Mouse (Mus musculus): ENCODE results near the gene Stxbp6. TPM values are rescaled to one million over a fixed set of nuclear protein-coding genes. Genes with fewer than 3 reads are reported as not detected.
"Not testable (repeated sequence)": the region's sequence is repeated elsewhere in the genome, so short reads cannot be mapped to it uniquely, and the experiment has no call there.

The Stxbp6 gene
- polyA plus RNA-seq, 1 experiment from 2014 or later: 15.5 TPM

DNA sequence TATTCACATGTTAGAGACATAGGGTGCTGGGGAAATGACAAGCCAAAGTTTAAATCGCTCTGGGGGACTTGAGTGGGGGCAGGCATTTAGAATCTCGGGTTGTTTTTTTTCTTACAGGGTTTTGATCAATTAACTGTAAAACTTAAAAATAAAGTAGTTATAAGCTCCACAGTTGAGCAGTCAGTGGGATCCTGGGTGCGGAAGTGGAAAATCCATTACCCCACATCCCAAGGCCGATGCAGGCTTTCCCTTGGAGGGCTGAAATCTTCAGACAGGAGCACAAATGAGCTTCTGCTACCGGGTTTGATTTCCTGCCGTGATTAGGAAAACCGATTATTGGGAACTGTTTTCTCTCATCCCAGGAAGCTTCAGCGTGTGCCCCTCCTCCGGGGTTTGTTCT is 26.8 kb downstream of the Stxbp6 start:
- not testable (repeated sequence) for H3K36me3 ChIP-seq (ENCODE audit: control insufficient read depth, insufficient read depth, low read length); ATAC-seq (ENCODE audit: low FRiP score); H3K4me3 ChIP-seq (ENCODE audit: low read depth, low read length); H3K9me3 ChIP-seq (ENCODE audit: control insufficient read depth, low read length); H3K9ac ChIP-seq (ENCODE audit: low read depth, low read length); H3K4me2 ChIP-seq (replicated peaks; ENCODE audit: low read depth, low read length); H3K27me3 ChIP-seq (ENCODE audit: control insufficient read depth, insufficient read depth, low read length); H3K27ac ChIP-seq (ENCODE audit: low read depth, low read length); H3K4me1 ChIP-seq (replicated peaks; ENCODE audit: control insufficient read depth, insufficient read depth, low read length); DNase-seq (ENCODE audit: low spot score)
- 57% methylated on average over 7 of the region's 9 CpGs for WGBS

DNA sequence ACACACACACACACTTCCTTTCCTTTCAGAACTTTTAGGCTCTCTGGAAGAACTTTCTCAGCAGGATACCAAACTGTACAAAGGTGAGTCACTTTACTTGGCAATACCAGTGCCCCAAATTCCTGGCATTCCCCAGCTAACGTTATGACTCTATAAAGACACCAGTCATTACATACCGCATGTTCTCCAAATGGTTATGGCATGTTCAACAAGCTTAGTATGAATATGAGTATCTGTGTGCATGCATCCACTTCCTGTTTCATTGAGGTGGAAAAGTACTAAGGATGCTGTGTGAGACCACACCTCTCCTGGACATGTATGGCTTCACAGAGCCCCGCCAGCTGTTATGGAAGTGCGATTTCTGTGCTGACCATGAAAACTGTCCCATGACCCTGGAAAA is 27.3 kb downstream of the Stxbp6 start:
- Histone ChIP-seq H3K27me3 (ENCODE audit: control insufficient read depth, insufficient read depth, low read length) (no peaks in the 10 kb centered on the region), H3K9me3 (ENCODE audit: control insufficient read depth, low read length) (no peaks in the 10 kb centered on the region), H3K27ac (ENCODE audit: low read depth, low read length) (no peak overlapping the region), H3K9ac (ENCODE audit: low read depth, low read length) (no peak overlapping the region), H3K4me2 (replicated peaks; ENCODE audit: low read depth, low read length) (no peak overlapping the region), H3K4me3 (ENCODE audit: low read depth, low read length) (no peak overlapping the region), H3K36me3 (ENCODE audit: control insufficient read depth, insufficient read depth, low read length) (no peaks in the 10 kb centered on the region), H3K4me1 (replicated peaks; ENCODE audit: control insufficient read depth, insufficient read depth, low read length) (no peaks in the 10 kb centered on the region)
- DNase-seq (ENCODE audit: low spot score) (no peak), ATAC-seq (ENCODE audit: low FRiP score) (no peak)
- WGBS: 86% methylated on average over 4 of the region's 4 CpGs

DNA sequence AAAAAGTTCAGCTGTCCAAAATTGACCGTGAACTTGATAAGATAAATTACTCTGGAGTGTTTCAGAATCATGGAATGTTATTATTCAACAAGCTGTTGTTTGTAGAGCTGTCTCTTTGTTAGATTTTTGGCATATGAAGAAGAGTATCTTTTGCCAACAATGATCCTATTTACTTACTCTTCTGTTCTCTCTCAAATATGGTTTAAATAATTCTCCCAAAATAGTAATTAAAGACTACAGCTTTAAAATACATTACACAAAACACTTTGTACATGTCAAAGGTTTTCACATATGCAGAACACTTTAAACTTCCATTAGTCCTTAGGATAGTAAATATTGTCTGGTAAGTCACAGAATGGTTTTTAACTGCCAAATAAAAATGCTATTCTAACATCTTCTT is 29.9 kb downstream of the Stxbp6 start:
- Histone ChIP-seq H3K4me2 (replicated peaks; ENCODE audit: low read depth, low read length) (no peak overlapping the region), H3K9ac (ENCODE audit: low read depth, low read length) (no peak overlapping the region), H3K27ac (ENCODE audit: low read depth, low read length) (no peak overlapping the region), H3K27me3 (ENCODE audit: control insufficient read depth, insufficient read depth, low read length) (no peaks in the 10 kb centered on the region), H3K4me1 (replicated peaks; ENCODE audit: control insufficient read depth, insufficient read depth, low read length) (no peaks in the 10 kb centered on the region), H3K9me3 (ENCODE audit: control insufficient read depth, low read length) (no peaks in the 10 kb centered on the region), H3K36me3 (ENCODE audit: control insufficient read depth, insufficient read depth, low read length) (no peaks in the 10 kb centered on the region), H3K4me3 (ENCODE audit: low read depth, low read length) (no peak overlapping the region)
- ATAC-seq (ENCODE audit: low FRiP score) (no peak), DNase-seq (ENCODE audit: low spot score) (no peak)
- WGBS: 84% methylated on average over 1 of the region's 1 CpGs

DNA sequence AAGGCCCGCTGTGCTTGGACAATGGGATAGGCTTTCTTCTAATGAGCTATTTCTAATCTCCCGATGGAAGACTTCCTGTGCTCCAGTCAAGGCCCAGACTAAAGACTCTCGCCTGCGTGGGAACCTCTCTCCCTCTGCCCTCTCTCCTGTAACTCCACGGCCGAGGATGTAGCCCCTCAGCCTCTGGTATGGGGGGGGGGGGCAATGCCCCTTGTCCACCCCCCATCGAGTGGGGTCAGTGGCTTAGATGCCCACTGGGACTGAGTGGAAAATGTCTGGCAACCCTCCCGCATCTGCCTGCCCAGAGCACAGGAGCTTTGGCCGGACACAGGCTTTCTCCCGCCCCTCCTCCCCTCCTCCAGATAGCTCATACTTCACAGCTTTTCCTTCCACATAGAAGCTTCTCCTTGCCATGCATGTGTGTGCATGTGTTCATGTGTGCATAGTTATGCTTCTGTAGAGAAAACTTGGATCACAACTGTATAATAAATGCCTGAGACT is 31.9 kb downstream of the Stxbp6 start:
- no peaks in the 10 kb centered on the region for H3K27me3 ChIP-seq (ENCODE audit: control insufficient read depth, insufficient read depth, low read length)
- H3K36me3 ChIP-seq (ENCODE audit: control insufficient read depth, insufficient read depth, low read length): no peaks in the 10 kb centered on the region
- ATAC-seq (ENCODE audit: low FRiP score): no peak
- no peak overlapping the region for H3K4me2 ChIP-seq (replicated peaks; ENCODE audit: low read depth, low read length)
- DNase-seq (ENCODE audit: low spot score): no peak
- no peak overlapping the region for H3K27ac ChIP-seq (ENCODE audit: low read depth, low read length)
- H3K4me3 ChIP-seq (ENCODE audit: low read depth, low read length): no peak overlapping the region
- H3K4me1 ChIP-seq (replicated peaks; ENCODE audit: control insufficient read depth, insufficient read depth, low read length): no peaks in the 10 kb centered on the region
- no peaks in the 10 kb centered on the region for H3K9me3 ChIP-seq (ENCODE audit: control insufficient read depth, low read length)
- WGBS: 67% methylated on average over 10 of the region's 10 CpGs
- no peak overlapping the region for H3K9ac ChIP-seq (ENCODE audit: low read depth, low read length)

DNA sequence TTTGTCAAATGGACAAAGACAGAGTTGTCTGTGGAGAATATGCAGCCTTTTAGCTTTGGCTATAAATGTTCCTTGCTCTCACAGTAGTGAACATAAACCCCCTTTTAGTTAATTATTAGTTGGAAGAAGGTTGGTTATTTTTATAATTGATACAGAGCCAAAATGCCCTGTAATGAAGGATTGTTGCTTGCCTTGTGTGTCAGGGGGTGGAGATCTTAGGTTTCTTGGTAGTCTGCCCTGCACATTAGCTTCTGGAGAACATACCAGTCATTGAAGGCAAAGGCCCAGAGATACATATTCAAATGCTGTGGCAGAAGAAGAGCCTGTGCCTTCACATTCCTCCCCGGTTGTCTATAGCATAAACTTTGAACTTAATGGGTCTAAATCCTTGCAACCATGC is 37.0 kb downstream of the Stxbp6 start:
- no peaks in the 10 kb centered on the region for H3K9me3 ChIP-seq (ENCODE audit: control insufficient read depth, low read length)
- no peak overlapping the region for H3K9ac ChIP-seq (ENCODE audit: low read depth, low read length)
- no peak overlapping the region for H3K27ac ChIP-seq (ENCODE audit: low read depth, low read length)
- H3K36me3 ChIP-seq (ENCODE audit: control insufficient read depth, insufficient read depth, low read length): no peaks in the 10 kb centered on the region
- H3K4me2 ChIP-seq (replicated peaks; ENCODE audit: low read depth, low read length): no peak overlapping the region
- H3K27me3 ChIP-seq (ENCODE audit: control insufficient read depth, insufficient read depth, low read length): no peaks in the 10 kb centered on the region
- no peaks in the 10 kb centered on the region for H3K4me1 ChIP-seq (replicated peaks; ENCODE audit: control insufficient read depth, insufficient read depth, low read length)
- H3K4me3 ChIP-seq (ENCODE audit: low read depth, low read length): no peak overlapping the region
- ATAC-seq (ENCODE audit: low FRiP score) (no peak), DNase-seq (ENCODE audit: low spot score) (no peak)
- 86% methylated on average over 1 of the region's 1 CpGs for WGBS

DNA sequence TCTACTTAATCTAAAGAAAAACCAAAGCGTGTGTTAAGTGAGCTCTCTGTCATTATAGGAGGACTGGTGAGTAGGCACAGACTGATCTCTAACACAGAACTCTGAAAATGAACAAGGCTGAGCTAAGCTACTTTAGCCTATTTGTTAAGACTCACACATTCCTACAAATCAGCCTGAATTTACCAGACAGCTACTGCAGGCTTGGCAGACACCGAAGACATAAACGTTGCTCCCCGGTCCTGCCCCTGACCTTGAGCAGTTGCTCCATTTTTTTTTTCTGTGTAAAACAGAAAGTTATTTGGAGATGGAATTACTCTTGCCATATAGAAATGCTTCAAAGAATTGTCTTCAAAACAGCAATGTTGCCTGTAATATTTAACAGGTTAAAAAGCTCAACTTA is 37.4 kb downstream of the Stxbp6 start:
- no peak overlapping the region for H3K27ac ChIP-seq (ENCODE audit: low read depth, low read length)
- no peak overlapping the region for H3K4me2 ChIP-seq (replicated peaks; ENCODE audit: low read depth, low read length)
- WGBS: 88% methylated on average over 4 of the region's 4 CpGs
- no peaks in the 10 kb centered on the region for H3K4me1 ChIP-seq (replicated peaks; ENCODE audit: control insufficient read depth, insufficient read depth, low read length)
- H3K9ac ChIP-seq (ENCODE audit: low read depth, low read length): no peak overlapping the region
- no peak overlapping the region for H3K4me3 ChIP-seq (ENCODE audit: low read depth, low read length)
- ATAC-seq (ENCODE audit: low FRiP score) (no peak), DNase-seq (ENCODE audit: low spot score) (no peak)
- H3K9me3 ChIP-seq (ENCODE audit: control insufficient read depth, low read length): no peaks in the 10 kb centered on the region
- no peaks in the 10 kb centered on the region for H3K27me3 ChIP-seq (ENCODE audit: control insufficient read depth, insufficient read depth, low read length)
- H3K36me3 ChIP-seq (ENCODE audit: control insufficient read depth, insufficient read depth, low read length): no peaks in the 10 kb centered on the region

DNA sequence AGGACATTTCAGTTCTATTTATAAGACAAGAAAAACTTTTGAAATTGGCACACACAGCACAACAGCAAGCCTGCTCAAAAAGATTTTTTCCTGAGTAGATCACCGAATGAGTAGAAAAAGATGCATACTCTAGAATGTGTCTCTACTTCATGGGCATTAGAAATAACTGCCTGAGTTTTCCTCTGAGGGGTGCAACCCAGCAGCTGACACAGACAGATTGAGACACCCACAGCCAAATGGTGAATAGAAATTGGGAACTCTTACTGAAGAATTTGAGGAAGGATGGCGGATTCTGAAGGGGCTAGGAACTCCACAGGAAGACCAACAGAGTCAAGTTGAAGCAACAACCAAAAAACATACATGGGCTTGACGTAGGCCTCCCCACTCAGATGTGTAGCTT is 43.8 kb downstream of the Stxbp6 start:
- no peaks in the 10 kb centered on the region for H3K4me1 ChIP-seq (replicated peaks; ENCODE audit: control insufficient read depth, insufficient read depth, low read length)
- no peak overlapping the region for H3K27ac ChIP-seq (ENCODE audit: low read depth, low read length)
- H3K27me3 ChIP-seq (ENCODE audit: control insufficient read depth, insufficient read depth, low read length): no peaks in the 10 kb centered on the region
- H3K9me3 ChIP-seq (ENCODE audit: control insufficient read depth, low read length): no peaks in the 10 kb centered on the region
- no peaks in the 10 kb centered on the region for H3K36me3 ChIP-seq (ENCODE audit: control insufficient read depth, insufficient read depth, low read length)
- DNase-seq (ENCODE audit: low spot score): no peak
- H3K9ac ChIP-seq (ENCODE audit: low read depth, low read length): no peak overlapping the region
- H3K4me3 ChIP-seq (ENCODE audit: low read depth, low read length): no peak overlapping the region
- no peak for ATAC-seq (ENCODE audit: low FRiP score)
- no peak overlapping the region for H3K4me2 ChIP-seq (replicated peaks; ENCODE audit: low read depth, low read length)
- WGBS: 94% methylated on average over 3 of the region's 3 CpGs

DNA sequence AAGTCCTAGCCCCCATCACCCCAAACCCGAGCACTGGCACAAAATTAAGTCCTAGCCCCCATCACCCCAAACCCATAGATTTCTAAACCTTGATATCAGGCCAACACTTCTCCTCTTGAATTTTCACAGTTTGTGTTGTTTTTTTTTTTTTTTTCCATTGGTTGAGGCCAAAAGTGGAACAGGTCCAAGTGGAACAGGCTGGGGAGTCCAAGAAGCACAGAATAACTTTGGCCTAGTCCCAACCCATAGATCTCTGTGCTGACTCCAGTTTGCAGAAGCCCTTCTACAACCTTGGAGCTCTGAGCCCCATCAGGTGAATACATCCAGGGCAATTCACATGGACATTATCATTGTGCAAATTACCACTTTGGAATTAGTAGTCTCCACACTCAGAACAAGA is 48.2 kb downstream of the Stxbp6 start:
- DNase-seq (ENCODE audit: low spot score): no peak
- ATAC-seq (ENCODE audit: low FRiP score): no peak
- no peak overlapping the region for H3K4me2 ChIP-seq (replicated peaks; ENCODE audit: low read depth, low read length)
- no peaks in the 10 kb centered on the region for H3K27me3 ChIP-seq (ENCODE audit: control insufficient read depth, insufficient read depth, low read length)
- no peaks in the 10 kb centered on the region for H3K9me3 ChIP-seq (ENCODE audit: control insufficient read depth, low read length)
- H3K4me3 ChIP-seq (ENCODE audit: low read depth, low read length): no peak overlapping the region
- H3K9ac ChIP-seq (ENCODE audit: low read depth, low read length): no peak overlapping the region
- no peaks in the 10 kb centered on the region for H3K36me3 ChIP-seq (ENCODE audit: control insufficient read depth, insufficient read depth, low read length)
- H3K4me1 ChIP-seq (replicated peaks; ENCODE audit: control insufficient read depth, insufficient read depth, low read length): no peaks in the 10 kb centered on the region
- no peak overlapping the region for H3K27ac ChIP-seq (ENCODE audit: low read depth, low read length)
- WGBS: 84% methylated on average over 1 of the region's 1 CpGs

DNA sequence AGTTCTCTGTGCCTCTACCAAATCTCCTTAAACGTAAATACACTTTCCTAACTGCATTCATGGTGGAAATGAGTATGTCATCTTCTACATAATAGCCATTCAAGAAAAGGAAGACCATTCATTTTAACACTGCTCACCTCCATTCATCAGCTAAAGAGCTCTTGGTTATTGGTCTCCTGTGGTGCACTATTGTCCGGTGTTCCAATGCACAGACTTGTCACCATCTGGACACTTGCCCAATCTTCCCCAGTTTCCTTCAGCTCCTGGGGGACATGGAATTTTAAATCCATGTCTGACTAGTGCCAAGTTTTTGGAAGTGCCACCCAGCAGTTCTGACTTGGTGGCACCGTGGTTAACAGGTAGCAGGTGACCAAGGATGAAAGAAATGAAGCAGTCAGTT is 54.5 kb downstream of the Stxbp6 start:
- Histone ChIP-seq H3K27ac (ENCODE audit: low read depth, low read length) (no peak overlapping the region), H3K4me1 (replicated peaks; ENCODE audit: control insufficient read depth, insufficient read depth, low read length) (no peaks in the 10 kb centered on the region), H3K9me3 (ENCODE audit: control insufficient read depth, low read length) (no peaks in the 10 kb centered on the region), H3K9ac (ENCODE audit: low read depth, low read length) (no peak overlapping the region), H3K36me3 (ENCODE audit: control insufficient read depth, insufficient read depth, low read length) (no peaks in the 10 kb centered on the region), H3K27me3 (ENCODE audit: control insufficient read depth, insufficient read depth, low read length) (no peaks in the 10 kb centered on the region), H3K4me3 (ENCODE audit: low read depth, low read length) (no peak overlapping the region), H3K4me2 (replicated peaks; ENCODE audit: low read depth, low read length) (no peak overlapping the region)
- ATAC-seq (ENCODE audit: low FRiP score) (no peak), DNase-seq (ENCODE audit: low spot score) (no peak)
- WGBS: 76% methylated on average over 3 of the region's 3 CpGs
